Mouse (Mus musculus): ENCODE measurements around the gene Slc30a4. TPM values are rescaled to one million over a fixed set of nuclear protein-coding genes. Genes with fewer than 3 reads are reported as not detected.

The Slc30a4 gene
- 0.88 and 1.1 TPM in 2 replicates for polyA plus RNA-seq (2015; fragmentation: Nextera tagmentation; extraction: Ambion mirVana)

- peaks cover 46% of the 10 kb centered on the region for H3K27me3 ChIP-seq
- no peak for DNase-seq
- peak within 1 kb of the TSS; percentile 51 for H3K9ac ChIP-seq
- H3K36me3 ChIP-seq, result no peaks in the 10 kb centered on the region
- no peak within 1 kb of the TSS for H3K27ac ChIP-seq
- WGBS (ENCODE audit: insufficient replicate concordance), result under 1% methylated on average over 107 of the region's 111 CpGs
- H3K4me3 ChIP-seq (replicated peaks), result peak within 1 kb of the TSS; percentile 61
- no peaks in the 10 kb centered on the region for H3K4me1 ChIP-seq (replicated peaks)
- H3K4me2 ChIP-seq, result peak within 1 kb of the TSS; percentile 66
- no peaks in the 10 kb centered on the region for H3K9me3 ChIP-seq (replicated peaks)
- ATAC-seq (ENCODE audit: low read depth), result peak; percentile 89
These were observed at the start of gene Slc30a4 for GRCm38 (mm10) chr2:122702181-122703036. TSS of gene Slc30a4 (minus strand) at chr2:122702663.

DNA sequence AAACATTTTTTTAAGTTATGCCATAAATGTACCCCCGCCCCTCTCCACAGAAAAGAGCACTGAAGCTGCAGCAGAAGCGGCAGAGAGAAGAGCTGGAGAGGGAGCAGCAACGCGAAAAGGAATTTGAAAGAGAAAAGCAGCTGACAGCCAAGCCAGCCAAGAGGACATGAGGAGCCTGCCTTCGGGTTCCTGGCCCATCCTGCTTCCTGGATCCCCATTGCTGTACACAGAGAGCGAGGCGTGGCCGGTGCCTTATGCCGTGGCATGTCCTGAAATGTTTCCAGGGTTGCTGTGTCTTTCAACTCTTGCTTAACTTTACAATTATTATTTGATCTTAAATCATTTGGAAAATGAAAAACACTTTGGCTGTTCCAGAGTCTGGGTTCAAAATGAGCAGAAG is 44.0 kb upstream of the Slc30a4 start:
- 78% methylated on average over 9 of the region's 9 CpGs for WGBS (ENCODE audit: insufficient replicate concordance)

GRCm38 (mm10) chr2:122739023-122739422 is 36.6 kb upstream of the Slc30a4 start:
- Histone ChIP-seq H3K27me3 (peaks cover 13% of the 10 kb centered on the region), H3K9me3 (replicated peaks) (no peaks in the 10 kb centered on the region), H3K27ac (peak overlapping the region; percentile 77; the same call in 1 of the 2 replicates), H3K4me1 (replicated peaks) (peaks cover 19% of the 10 kb centered on the region), H3K36me3 (no peaks in the 10 kb centered on the region), H3K4me2 (peak overlapping the region; percentile 77), H3K9ac (peak overlapping the region; percentile 91), H3K4me3 (replicated peaks) (peak overlapping the region; percentile 91)
- 25% methylated on average over 7 of the region's 7 CpGs for WGBS (ENCODE audit: insufficient replicate concordance)
- DNase-seq, result no peak
- no peak for ATAC-seq (ENCODE audit: low read depth)

More for the DNA sequence above, 44.0 kb upstream of the Slc30a4 start:
- H3K4me3 ChIP-seq (replicated peaks), result no peak overlapping the region
- H3K36me3 ChIP-seq, result peaks cover 28% of the 10 kb centered on the region
- DNase-seq (no peak), ATAC-seq (ENCODE audit: low read depth) (no peak)
- no peak overlapping the region for H3K4me2 ChIP-seq
- no peaks in the 10 kb centered on the region for H3K4me1 ChIP-seq (replicated peaks)
- no peak overlapping the region for H3K9ac ChIP-seq
- H3K9me3 ChIP-seq (replicated peaks), result no peaks in the 10 kb centered on the region
- no peak overlapping the region for H3K27ac ChIP-seq
- H3K27me3 ChIP-seq, result no peaks in the 10 kb centered on the region

DNA sequence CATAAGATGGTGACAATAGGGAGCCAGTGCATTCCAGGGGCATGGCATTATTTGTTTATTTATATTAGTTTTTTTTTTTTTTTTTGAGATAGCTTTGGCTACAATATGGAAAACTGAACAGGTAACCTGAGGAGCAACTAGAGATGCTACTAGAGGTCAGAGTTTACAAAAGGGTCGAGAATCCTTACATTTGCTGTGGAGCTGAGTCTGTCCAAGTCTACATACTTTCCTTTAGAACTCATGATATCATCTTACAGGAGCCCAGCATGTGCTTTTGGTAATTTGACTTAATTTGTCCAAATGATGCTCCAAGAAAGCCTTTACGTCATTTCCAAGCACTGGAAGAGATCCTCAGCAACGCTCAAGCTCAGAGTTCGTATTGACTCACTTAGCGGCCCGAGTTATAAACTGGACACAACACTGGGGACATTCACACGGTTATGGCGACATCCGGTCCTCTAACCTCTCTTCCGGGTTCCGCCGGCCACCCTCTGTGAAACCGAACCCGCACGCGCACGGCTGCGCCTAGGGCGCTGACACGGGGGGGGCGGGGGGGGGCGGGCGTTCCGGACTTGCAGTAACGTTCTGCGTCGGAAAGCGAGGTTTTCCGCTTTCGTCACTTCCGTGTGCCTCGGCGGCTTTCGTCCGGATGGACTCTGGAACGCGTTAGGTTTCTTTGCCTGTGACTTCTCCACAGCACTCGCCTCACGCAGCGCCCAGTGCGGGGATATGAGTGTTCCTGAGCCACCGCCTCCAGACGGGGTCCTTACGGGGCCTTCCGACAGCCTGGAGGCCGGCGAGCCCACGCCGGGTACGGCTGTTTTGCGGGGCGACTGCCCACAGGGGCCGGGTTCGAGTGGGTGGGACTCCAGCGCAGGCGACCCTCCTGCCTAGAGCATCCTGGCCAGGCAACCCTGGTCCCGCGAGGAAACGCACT is 35.7 kb upstream of the Slc30a4 start, which contains the start of gene Bloc1s6:
Gene Bloc1s6, plus strand, starts transcription at position 610 of the 937 bp plus-strand sequence.
- Histone ChIP-seq H3K9ac (peak within 1 kb of the TSS; percentile 91), H3K27me3 (peaks cover 18% of the 10 kb centered on the region), H3K4me3 (replicated peaks) (peak within 1 kb of the TSS; percentile 91), H3K4me1 (replicated peaks) (peaks cover 19% of the 10 kb centered on the region), H3K36me3 (no peaks in the 10 kb centered on the region), H3K4me2 (peak within 1 kb of the TSS; percentile 77), H3K27ac (peak within 1 kb of the TSS; percentile 77), H3K9me3 (replicated peaks) (no peaks in the 10 kb centered on the region)
- DNase-seq (peak; percentile 69), ATAC-seq (ENCODE audit: low read depth) (peak; percentile 96)
- 1% methylated on average over 50 of the region's 59 CpGs for WGBS (ENCODE audit: insufficient replicate concordance)

DNA sequence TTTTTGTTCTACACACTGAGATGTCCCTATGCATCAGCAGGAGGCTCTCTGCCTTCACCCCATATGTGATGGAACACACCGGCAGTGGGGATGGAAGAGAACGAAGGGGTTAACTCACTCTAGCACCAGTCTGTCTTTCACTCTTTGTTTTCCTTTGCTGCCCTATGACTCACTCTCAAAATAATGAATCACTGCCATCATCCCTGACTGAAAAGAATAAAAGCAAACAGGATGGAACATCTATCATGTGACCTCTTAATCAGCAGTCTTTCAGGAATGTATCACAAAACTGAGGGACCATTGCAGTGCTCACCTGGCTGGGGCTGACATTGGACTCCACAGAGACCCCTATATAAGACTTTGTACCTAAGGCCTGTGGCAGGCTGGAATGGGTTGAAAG is 29.0 kb upstream of the Slc30a4 start:
- Histone ChIP-seq H3K27ac (no peak overlapping the region), H3K9ac (no peak overlapping the region), H3K4me1 (replicated peaks) (no peaks in the 10 kb centered on the region), H3K4me3 (replicated peaks) (no peak overlapping the region), H3K4me2 (no peak overlapping the region), H3K9me3 (replicated peaks) (no peaks in the 10 kb centered on the region), H3K27me3 (peaks cover 22% of the 10 kb centered on the region), H3K36me3 (no peaks in the 10 kb centered on the region)
- DNase-seq (no peak), ATAC-seq (ENCODE audit: low read depth) (no peak)
- whole genome bisulfite sequencing (ENCODE audit: insufficient replicate concordance), result 70% methylated on average over 2 of the region's 2 CpGs

- Histone ChIP-seq H3K27ac (no peak overlapping the region), H3K36me3 (no peaks in the 10 kb centered on the region), H3K4me1 (replicated peaks) (no peaks in the 10 kb centered on the region), H3K4me3 (replicated peaks) (no peak overlapping the region), H3K9ac (no peak overlapping the region), H3K4me2 (no peak overlapping the region), H3K9me3 (replicated peaks) (no peaks in the 10 kb centered on the region), H3K27me3 (peaks cover 6% of the 10 kb centered on the region; the same call in 1 of the 2 replicates)
- WGBS (ENCODE audit: insufficient replicate concordance), result 47% methylated on average over 10 of the region's 10 CpGs
- ATAC-seq (ENCODE audit: low read depth) (no peak), DNase-seq (no peak)
These were observed 23.1 kb upstream of the Slc30a4 start for GRCm38 (mm10) chr2:122725604-122726003.

DNA sequence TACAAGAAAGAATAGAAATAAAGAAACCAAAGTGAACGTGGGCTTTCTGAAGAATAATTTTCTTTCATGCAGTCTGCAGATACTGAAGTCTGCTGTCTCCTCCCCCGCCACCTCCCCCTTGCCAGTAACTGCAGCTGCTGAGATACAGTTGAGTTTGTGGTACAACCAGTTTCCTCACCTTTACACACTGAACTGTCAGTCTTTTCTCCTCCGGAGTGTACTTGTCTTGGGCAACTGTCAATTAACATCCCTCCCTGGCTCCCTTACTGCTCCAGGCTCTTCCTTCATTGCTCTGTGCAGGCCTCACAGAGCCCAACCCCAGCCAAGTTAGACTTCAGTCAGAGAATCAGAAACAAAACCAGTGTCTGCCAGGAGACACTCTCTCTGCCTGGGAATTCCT is 18.1 kb upstream of the Slc30a4 start:
- H3K9ac ChIP-seq, result no peak overlapping the region
- H3K27me3 ChIP-seq, result no peaks in the 10 kb centered on the region
- H3K4me1 ChIP-seq (replicated peaks), result no peaks in the 10 kb centered on the region
- H3K4me2 ChIP-seq, result no peak overlapping the region
- WGBS (ENCODE audit: insufficient replicate concordance), result 49% methylated on average over 3 of the region's 3 CpGs
- ATAC-seq (ENCODE audit: low read depth), result no peak
- H3K4me3 ChIP-seq (replicated peaks), result no peak overlapping the region
- H3K27ac ChIP-seq, result no peak overlapping the region
- no peaks in the 10 kb centered on the region for H3K9me3 ChIP-seq (replicated peaks)
- no peaks in the 10 kb centered on the region for H3K36me3 ChIP-seq
- DNase-seq, result no peak

DNA sequence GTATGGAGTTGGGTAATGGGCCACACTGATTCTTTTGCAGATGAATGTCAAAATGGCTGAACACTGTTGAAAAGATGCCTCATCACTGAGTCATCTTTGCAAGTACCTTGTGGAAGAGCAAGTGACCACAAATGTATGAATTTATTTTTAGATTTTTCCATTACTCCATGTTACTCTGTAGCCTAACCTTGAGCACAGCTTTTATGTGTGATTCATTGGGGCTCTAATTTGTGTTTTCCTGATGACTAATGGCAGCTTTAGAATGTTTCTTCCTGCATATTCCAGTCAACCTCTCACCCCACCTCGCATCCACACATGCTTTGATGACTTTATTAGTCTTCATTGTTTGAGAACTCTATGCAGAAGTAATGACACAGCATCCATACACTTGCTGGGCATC is 16.8 kb upstream of the Slc30a4 start:
- Histone ChIP-seq H3K9me3 (replicated peaks) (no peaks in the 10 kb centered on the region), H3K9ac (no peak overlapping the region), H3K4me2 (no peak overlapping the region), H3K4me3 (replicated peaks) (no peak overlapping the region), H3K36me3 (no peaks in the 10 kb centered on the region), H3K4me1 (replicated peaks) (no peaks in the 10 kb centered on the region), H3K27ac (no peak overlapping the region), H3K27me3 (no peaks in the 10 kb centered on the region)
- DNase-seq, result no peak
- ATAC-seq (ENCODE audit: low read depth), result no peak
- 16% methylated on average over 1 of the region's 1 CpGs for WGBS (ENCODE audit: insufficient replicate concordance)

- H3K27me3 ChIP-seq, result no peaks in the 10 kb centered on the region
- no peak overlapping the region for H3K9ac ChIP-seq
- H3K27ac ChIP-seq, result no peak overlapping the region
- no peaks in the 10 kb centered on the region for H3K9me3 ChIP-seq (replicated peaks)
- H3K36me3 ChIP-seq, result no peaks in the 10 kb centered on the region
- H3K4me3 ChIP-seq (replicated peaks), result no peak overlapping the region
- WGBS (ENCODE audit: insufficient replicate concordance), result 39% methylated on average over 3 of the region's 3 CpGs
- ATAC-seq (ENCODE audit: low read depth), result no peak
- H3K4me1 ChIP-seq (replicated peaks), result no peaks in the 10 kb centered on the region
- H3K4me2 ChIP-seq, result no peak overlapping the region
- DNase-seq, result no peak
These were observed 13.9 kb upstream of the Slc30a4 start for GRCm38 (mm10) chr2:122716301-122716842.

DNA sequence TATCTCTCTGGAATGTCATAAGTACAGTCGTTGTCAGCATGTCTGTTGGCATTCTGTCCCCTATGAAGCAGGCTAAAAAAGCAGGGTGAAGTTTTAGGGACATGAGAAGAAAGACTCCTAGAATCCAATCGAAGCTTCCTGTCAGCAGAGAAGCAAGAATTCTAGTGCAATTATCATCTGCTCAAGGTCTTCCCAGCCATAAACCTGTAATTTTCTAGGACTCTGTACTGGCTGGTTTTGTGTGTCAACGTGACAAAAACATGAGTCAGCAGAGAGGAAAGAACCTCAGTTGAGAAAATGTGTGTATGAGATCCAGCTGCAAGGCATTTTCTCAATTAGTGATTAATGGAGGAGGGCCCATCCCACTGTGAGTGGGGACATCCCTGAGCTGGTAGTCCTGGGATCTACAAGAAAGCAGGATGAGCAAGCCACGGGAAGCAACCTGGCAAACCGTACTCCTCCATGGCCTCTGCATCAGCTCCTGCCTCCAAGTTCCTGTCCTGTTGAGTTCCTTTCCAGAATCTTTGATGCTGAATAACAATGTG is 12.8 kb upstream of the Slc30a4 start:
- ATAC-seq (ENCODE audit: low read depth), result no peak
- Histone ChIP-seq H3K27ac (no peak overlapping the region), H3K4me1 (replicated peaks) (no peaks in the 10 kb centered on the region), H3K27me3 (no peaks in the 10 kb centered on the region), H3K9me3 (replicated peaks) (no peaks in the 10 kb centered on the region), H3K4me3 (replicated peaks) (no peak overlapping the region), H3K9ac (no peak overlapping the region), H3K4me2 (no peak overlapping the region), H3K36me3 (no peaks in the 10 kb centered on the region)
- 48% methylated on average over 5 of the region's 5 CpGs for WGBS (ENCODE audit: insufficient replicate concordance)
- DNase-seq, result no peak

GRCm38 (mm10) chr2:122712848-122713247 is 10.4 kb upstream of the Slc30a4 start:
- no peak for ATAC-seq (ENCODE audit: low read depth)
- H3K4me2 ChIP-seq, result no peak overlapping the region
- no peak for DNase-seq
- H3K4me3 ChIP-seq (replicated peaks), result no peak overlapping the region
- no peaks in the 10 kb centered on the region for H3K9me3 ChIP-seq (replicated peaks)
- H3K36me3 ChIP-seq, result no peaks in the 10 kb centered on the region
- H3K9ac ChIP-seq, result no peak overlapping the region
- H3K4me1 ChIP-seq (replicated peaks), result no peaks in the 10 kb centered on the region
- 56% methylated on average over 2 of the region's 2 CpGs for WGBS (ENCODE audit: insufficient replicate concordance)
- no peaks in the 10 kb centered on the region for H3K27me3 ChIP-seq
- H3K27ac ChIP-seq, result no peak overlapping the region

Measured in liver, embryonic 13.5 days (tissue).